Mouse (Mus musculus) frontal cortex, postnatal 10 days (tissue): ENCODE measurements at regions not wholly inside any gene's neighbourhood (a gene's known extent, or its start where the extent isn't known, plus 50 kb on each side); places are given as distances from the start of the nearest gene placed in this dataset.

ENCODE experiments used
- DNase-seq, 2 experiments: peaks; one replicate each; pipeline ENCODE4 v3.0.0; 2022; ENCODE audit warnings: low spot score in 2 of 2, mixed read lengths in 1 of 2

GRCm38 (mm10) chr1:90343492-90343891 is 139.7 kb downstream of the Ackr3 start:
- no peak for DNase-seq

GRCm38 (mm10) chr1:90347032-90347431 is 143.3 kb downstream of the Ackr3 start:
- no peak for DNase-seq

DNA sequence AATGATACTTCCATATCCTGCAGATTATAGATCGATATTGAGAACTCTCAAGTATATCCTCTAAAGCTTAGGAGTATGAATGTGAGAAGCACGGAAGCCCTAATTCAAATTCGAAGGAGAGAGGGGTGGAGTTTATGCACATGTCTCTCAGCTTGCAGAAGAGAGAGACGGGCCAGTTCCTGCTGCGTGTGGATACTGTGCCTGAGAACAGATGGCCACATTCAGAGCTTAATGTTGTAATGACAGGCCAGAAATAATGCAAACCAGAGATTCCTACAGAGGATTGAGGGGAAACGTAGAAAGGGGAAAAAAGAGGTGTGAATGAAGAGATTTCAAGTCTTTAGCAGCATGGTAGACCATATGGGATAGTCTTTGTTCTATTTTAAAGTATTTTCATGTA is 145.8 kb downstream of the Ackr3 start:
- no peak for DNase-seq

- DNase-seq: no peak
Observed at GRCm38 (mm10) chr1:90353325-90353724, 149.5 kb downstream of the Ackr3 start.

- DNase-seq: no peak
Observed at GRCm38 (mm10) chr1:90356567-90356966, 152.8 kb downstream of the Ackr3 start.

DNA sequence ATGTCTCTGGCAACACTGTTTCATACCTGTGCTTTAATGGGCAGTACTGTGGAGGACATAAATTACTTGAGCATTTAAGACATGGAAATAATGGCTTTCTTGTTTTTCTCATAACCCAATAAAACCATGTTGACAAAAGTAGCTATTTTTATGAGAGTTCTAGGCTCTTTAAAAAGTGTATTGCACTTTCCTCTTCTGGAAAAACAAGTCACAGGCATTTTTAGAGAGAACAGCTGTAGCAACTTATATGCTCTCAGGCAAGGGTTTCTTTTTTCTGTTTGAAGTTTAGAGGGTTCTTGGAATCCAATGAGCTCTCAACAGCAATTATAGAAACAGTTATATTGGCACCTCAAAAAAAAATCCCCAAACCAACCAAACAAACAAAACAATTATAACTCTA is 153.6 kb downstream of the Ackr3 start:
- DNase-seq: no peak

- DNase-seq: no peak
Observed at GRCm38 (mm10) chr1:90358971-90359370, 155.2 kb downstream of the Ackr3 start.

- DNase-seq: no peak
Observed at GRCm38 (mm10) chr1:90360065-90360464, 156.3 kb downstream of the Ackr3 start.

DNA sequence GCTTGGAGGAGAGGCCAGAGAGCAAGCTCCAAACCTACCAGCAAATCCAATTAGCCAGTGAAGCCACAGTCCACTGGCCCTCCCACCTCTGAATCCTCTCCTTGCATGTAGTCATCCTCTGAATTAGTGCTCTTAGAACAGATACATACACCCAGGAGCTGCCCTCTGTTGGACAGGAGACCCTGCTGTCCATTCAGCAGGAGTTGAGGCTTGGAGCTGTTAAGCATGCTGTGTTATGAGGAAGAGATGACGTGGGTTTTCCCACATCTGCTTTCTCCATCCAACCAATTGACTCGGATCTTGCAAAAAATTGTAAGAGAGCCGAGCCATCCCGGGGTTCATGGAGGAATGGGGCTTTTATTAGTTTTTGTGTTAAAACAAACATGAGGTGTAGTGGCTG is 160.7 kb downstream of the Ackr3 start:
- DNase-seq: no peak

DNA sequence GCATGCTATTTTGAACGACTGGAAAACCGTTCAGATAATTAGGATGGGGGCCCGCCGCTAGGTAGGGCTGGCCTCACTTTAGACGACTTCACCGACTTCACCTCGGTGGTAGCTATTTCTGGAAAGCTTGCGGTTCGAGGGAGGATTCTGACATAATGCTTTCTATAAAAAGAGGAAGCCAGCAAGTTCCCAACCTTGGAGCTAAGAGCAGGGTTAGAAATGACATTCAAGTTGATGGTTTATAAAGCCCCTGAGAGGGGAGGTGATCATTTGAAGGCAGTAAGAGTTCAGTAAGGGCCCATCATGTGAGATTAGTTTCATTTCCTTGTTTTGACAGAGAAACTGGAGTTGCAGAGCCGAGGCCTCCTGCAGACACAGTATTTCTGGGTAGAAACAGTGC is 164.8 kb downstream of the Ackr3 start:
- DNase-seq: no peak

DNA sequence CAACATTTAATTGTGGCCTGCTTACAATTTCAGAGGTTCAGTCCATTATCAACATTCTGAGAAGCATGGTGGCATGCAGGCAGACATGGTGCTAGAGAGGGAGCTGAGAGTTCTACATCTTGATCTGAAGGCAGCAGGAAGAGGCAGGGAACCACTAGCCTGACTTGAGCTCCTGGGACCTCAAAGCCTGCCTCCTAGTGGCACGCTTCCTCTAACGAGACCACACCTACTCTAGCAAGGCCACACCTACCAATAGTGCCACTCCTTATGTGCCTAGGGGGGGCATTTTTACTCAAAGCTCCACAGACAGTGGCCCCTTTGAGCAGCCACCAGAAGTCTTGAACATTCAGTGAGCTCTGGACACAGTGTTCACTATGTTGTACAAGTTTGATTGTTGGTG is 165.5 kb downstream of the Ackr3 start:
- no peak for DNase-seq

DNA sequence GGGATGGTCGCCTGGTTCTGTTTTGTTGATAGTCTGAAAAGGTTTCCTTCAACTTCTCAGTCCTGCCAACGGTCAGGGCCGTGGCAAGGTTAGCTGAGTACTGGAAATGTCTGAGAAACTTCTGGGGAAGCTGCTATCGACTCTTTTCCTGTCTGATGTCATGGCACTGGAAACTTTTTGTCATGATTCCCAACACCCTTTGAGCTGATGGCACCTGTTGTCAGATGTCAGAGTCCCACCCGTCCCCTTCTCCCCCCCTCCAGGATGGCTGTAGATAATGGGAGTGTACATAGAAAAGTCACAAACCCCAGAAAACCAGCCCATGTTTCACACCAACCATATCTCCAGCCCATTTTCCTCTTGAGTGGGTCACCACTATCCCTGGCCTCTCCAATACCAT is 167.0 kb downstream of the Ackr3 start:
- no peak for DNase-seq

DNA sequence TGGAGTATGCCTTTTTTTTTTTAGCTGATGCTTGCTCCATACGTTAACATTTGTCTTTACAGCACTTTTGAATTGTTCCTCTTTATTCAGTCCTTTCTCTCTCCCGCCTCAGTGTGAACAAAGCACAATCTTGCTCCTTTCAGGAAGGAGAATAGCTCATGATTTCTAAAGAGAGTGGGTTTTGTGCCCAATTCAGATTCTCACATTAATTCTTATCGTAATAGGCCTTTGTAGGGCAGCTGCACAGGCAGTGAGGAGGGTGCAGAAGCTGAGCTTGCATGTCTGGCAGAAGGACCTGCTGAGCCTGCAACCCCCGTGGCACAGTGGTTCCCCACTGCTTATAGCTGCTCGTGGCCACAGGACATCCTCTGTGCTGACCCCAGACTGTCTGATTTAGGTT is 169.2 kb downstream of the Ackr3 start:
- DNase-seq: no peak

- no peak for DNase-seq
Observed at GRCm38 (mm10) chr1:90374517-90374916, 170.7 kb downstream of the Ackr3 start.

GRCm38 (mm10) chr1:90380034-90380705 is 176.4 kb downstream of the Ackr3 start:
- DNase-seq: no peak

GRCm38 (mm10) chr1:90382941-90383470 is 179.2 kb downstream of the Ackr3 start:
- DNase-seq: no peak

DNA sequence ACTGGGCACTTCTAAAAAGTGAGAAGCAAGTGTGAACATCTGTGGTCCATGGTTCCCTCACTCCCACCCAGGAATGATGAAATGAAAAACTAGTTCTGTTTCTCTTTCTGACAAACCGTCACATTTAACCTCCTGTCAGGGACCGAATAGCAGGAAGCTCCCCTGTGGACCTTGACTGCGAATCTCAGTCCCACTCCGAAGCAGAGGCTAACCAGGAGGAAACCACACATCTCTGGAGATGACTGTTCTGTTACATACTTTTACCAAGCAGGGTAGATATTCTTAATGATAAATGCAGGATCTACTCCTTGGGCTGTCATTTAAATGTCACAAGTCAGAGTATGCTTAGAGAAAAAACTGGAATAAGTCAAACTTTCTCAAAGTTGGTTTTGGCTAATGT is 181.2 kb downstream of the Ackr3 start:
- DNase-seq: no peak

DNA sequence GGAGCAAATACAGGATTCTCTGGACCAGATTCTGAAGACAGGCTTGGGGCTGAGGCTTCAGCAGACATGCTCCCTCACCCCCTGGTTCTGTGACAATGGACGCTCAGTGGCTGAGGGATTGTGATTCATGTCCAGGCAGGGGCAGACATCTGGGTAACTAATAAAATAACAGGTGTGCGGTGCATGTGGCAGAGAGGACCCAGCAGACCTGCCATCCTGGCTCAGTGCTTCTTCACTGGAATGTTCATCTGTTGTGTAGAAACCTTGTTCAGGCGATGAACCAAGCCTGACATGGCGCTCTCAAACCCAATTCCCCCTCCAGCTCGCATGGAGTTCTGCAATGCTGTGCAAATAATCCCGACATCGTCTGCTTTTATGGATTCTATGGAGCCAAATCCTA is 183.0 kb downstream of the Ackr3 start:
- DNase-seq: no peak

GRCm38 (mm10) chr1:90390422-90390821 is 186.6 kb downstream of the Ackr3 start:
- no peak for DNase-seq

DNA sequence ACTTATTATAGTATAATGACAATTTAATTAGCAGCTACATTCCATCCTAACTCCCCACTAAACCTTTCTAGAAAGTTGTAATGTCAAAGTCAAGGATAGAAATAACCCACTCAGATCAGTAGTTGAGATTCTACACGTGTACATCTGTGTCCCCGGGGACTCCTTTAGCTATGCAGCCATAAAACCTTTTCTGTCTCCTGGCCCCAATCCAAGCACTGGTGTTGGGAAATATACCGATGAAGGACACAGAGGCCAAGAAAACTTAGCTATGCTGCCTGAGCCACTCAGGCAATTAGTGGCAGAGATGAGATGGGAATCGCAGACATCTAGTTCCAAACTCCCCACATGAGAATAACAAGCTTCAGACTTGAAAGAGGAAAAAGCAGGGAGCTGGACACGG is 190.1 kb downstream of the Ackr3 start:
- no peak for DNase-seq

- DNase-seq: no peak
Observed at GRCm38 (mm10) chr1:90395331-90396016, 191.7 kb downstream of the Ackr3 start.

- DNase-seq: no peak
Observed at GRCm38 (mm10) chr1:90396660-90397059, 192.9 kb downstream of the Ackr3 start.

GRCm38 (mm10) chr1:90397355-90397754 is 193.6 kb downstream of the Ackr3 start:
- no peak for DNase-seq
